Mouse (Mus musculus) stomach, embryonic 15.5 days (tissue): ENCODE measurements around the gene Olfr1505. TPM values are rescaled to one million over a fixed set of nuclear protein-coding genes. Genes with fewer than 3 reads are reported as not detected.

Experiments
- ATAC-seq: fragments of 200-750 bp; cut with Nextera tagmentation; 2 replicates; pipeline ENCODE4 v1.8.0; 2017; ENCODE audit warnings: low read depth, moderate number of reproducible peaks, moderate TSS enrichment; ENCODE audit not compliant: insufficient read depth, low FRiP score
- H3K27ac ChIP-seq: fragments of 300-500 bp; sonication (generic); 2 replicates; pipeline ENCODE4 v1.5.1; 2015; ENCODE audit warnings: mild to moderate bottlenecking, inconsistent platforms
- H3K27me3 ChIP-seq: fragments of 300-500 bp; sonication (generic); replicated peaks from 2 replicates; pipeline ENCODE4 v1.6.1; 2015; ENCODE audit warnings: inconsistent platforms
- H3K36me3 ChIP-seq: fragments of 300-500 bp; sonication (generic); 2 replicates; pipeline ENCODE4 v1.6.1; 2015; ENCODE audit warnings: inconsistent platforms
- H3K4me1 ChIP-seq: fragments of 300-500 bp; sonication (generic); 2 replicates; pipeline ENCODE4 v1.6.1; 2015; ENCODE audit warnings: inconsistent platforms
- H3K4me2 ChIP-seq: fragments of 300-500 bp; sonication (generic); 2 replicates; pipeline ENCODE4 v1.6.1; 2015; ENCODE audit warnings: mild to moderate bottlenecking, inconsistent platforms
- H3K4me3 ChIP-seq: fragments of 300-500 bp; sonication (generic); replicated peaks from 2 replicates; pipeline ENCODE4 v1.5.1; 2015; ENCODE audit warnings: inconsistent platforms
- H3K9ac ChIP-seq: fragments of 300-500 bp; sonication (generic); 2 replicates; pipeline ENCODE4 v1.6.1; 2015; ENCODE audit warnings: inconsistent platforms
- H3K9me3 ChIP-seq: fragments of 300-500 bp; sonication (generic); 2 replicates; pipeline ENCODE4 v1.6.1; 2016; ENCODE audit warnings: inconsistent platforms
- WGBS: fragments of 180-500 bp; shearing (Covaris S2); methylation state at CpG from one replicate; pipeline ENCODE4 v1.1.7; 2015; 5-methylcytosine and 5-hydroxymethylcytosine counted together
- polyA plus RNA-seq: library from polyadenylated mRNA; unstranded; fragments of >200 nt; fragmentation: Nextera tagmentation; extraction: Ambion mirVana; gene quantifications from 2 replicates; pipeline ENCODE4 v1.2.1, GENCODE M21; 2015

Gene Olfr1505
- not detected in 2 replicates for polyA plus RNA-seq

GRCm38 (mm10) chr19:13913230-13913629 lies at the start of gene Olfr1505:
TSS of gene Olfr1505 (plus strand) at chr19:13913530.
- ATAC-seq = no peak
- H3K9me3 ChIP-seq = no peaks in the 10 kb centered on the region
- no peak within 1 kb of the TSS for H3K4me3 ChIP-seq
- no peak within 1 kb of the TSS for H3K4me2 ChIP-seq
- H3K4me1 ChIP-seq = no peaks in the 10 kb centered on the region
- no peak within 1 kb of the TSS for H3K27ac ChIP-seq
- H3K27me3 ChIP-seq = no peaks in the 10 kb centered on the region
- no peak within 1 kb of the TSS for H3K9ac ChIP-seq
- 68% methylated on average over 2 of the region's 2 CpGs for WGBS
- no peaks in the 10 kb centered on the region for H3K36me3 ChIP-seq

GRCm38 (mm10) chr19:13897828-13898227 lies 15.5 kb upstream of the Olfr1505 start, which contains the start of gene Olfr1504:
TSS of gene Olfr1504 (minus strand) at chr19:13897928.
- no peak for ATAC-seq
- 59% methylated on average over 1 of the region's 1 CpGs for WGBS
- no peak within 1 kb of the TSS for H3K4me2 ChIP-seq

More at GRCm38 (mm10) chr19:13897828-13898227, 15.5 kb upstream of the Olfr1505 start, which contains the start of gene Olfr1504:
- Histone ChIP-seq H3K9ac (no peak within 1 kb of the TSS), H3K27me3 (no peaks in the 10 kb centered on the region), H3K36me3 (no peaks in the 10 kb centered on the region), H3K4me1 (no peaks in the 10 kb centered on the region), H3K9me3 (no peaks in the 10 kb centered on the region), H3K4me3 (no peak within 1 kb of the TSS), H3K27ac (no peak within 1 kb of the TSS)

Other genes starting within 250 kb of the Olfr1505 start
- not detected in 2 replicates for gene Olfr1491, start 216.3 kb upstream of the Olfr1505 start, polyA plus RNA-seq
- gene Olfr1493-ps1, start 190.3 kb upstream of the Olfr1505 start, polyA plus RNA-seq = not detected in 2 replicates
- not detected in 2 replicates for gene Olfr1494, start 173.8 kb upstream of the Olfr1505 start, polyA plus RNA-seq
- not detected in 2 replicates for gene Olfr1495, start 148.9 kb upstream of the Olfr1505 start, polyA plus RNA-seq
- gene Olfr1496, start 135.7 kb upstream of the Olfr1505 start, polyA plus RNA-seq = not detected in 2 replicates
- gene Olfr1497, start 115.3 kb upstream of the Olfr1505 start, polyA plus RNA-seq = not detected in 2 replicates
- gene Olfr1499, start 94.1 kb upstream of the Olfr1505 start, polyA plus RNA-seq = not detected in 2 replicates
- gene Olfr1500, start 83.0 kb upstream of the Olfr1505 start, polyA plus RNA-seq = not detected in 2 replicates
- not detected in 2 replicates for gene Olfr1501, start 62.8 kb upstream of the Olfr1505 start, polyA plus RNA-seq
- not detected in 2 replicates for gene Olfr1502, start 51.7 kb upstream of the Olfr1505 start, polyA plus RNA-seq
- gene Olfr1504, start 15.6 kb upstream of the Olfr1505 start, polyA plus RNA-seq = not detected in 2 replicates